Comparison of ENCODE assay signal across 7 mouse cellular contexts in genomic region chr4:149549221-149549925, GRCm38 (mm10). TPM values are rescaled to one million over a fixed set of nuclear protein-coding genes. Genes with fewer than 3 reads are reported as not detected.
DNase-seq lines count a peak whose midpoint lies in the region; ATAC-seq and TF ChIP-seq lines count a peak whose summit lies in the region.

No protein-coding gene starts in this region.

- no peaks in the 10 kb centered on the region for H3K9me3 ChIP-seq in intestine, embryonic 15.5 days

- DNase-seq in adrenal gland, adult 18-20 months (ENCODE audit: low spot score in 2 of 2) = peak; percentile 60 to 76
- peak; percentile 70 for DNase-seq in gastrocnemius, postnatal 14 days
- peak; percentile 76 to 87 for DNase-seq in left cerebral cortex, postnatal 10 days (ENCODE audit: extremely low spot score in 1 of 2, low spot score in 2 of 2)
- DNase-seq in mesoderm, embryonic 11.5 days (ENCODE audit: low read depth, low spot score) = peak; percentile 87
- peak; percentile 78 to 87 for DNase-seq in right cerebral cortex, postnatal 36 days (ENCODE audit: low spot score in 2 of 2)

- no peak overlapping the region for H3K4me2 ChIP-seq in intestine, embryonic 15.5 days (replicated peaks)

- TF ChIP-seq POLR2A in cortical plate, adult 2 months (IDR thresholded peaks at IDR 0.05; ENCODE audit: extremely low read depth, insufficient read depth, low read length) = no peak

- intact Hi-C loops in gastrocnemius, postnatal 14 days (cut with DNase I; ENCODE audit: low total_unique reads) = loop anchor here (2.0 to 10.0 kb wide), 2 partner anchors 59 to 175 kb away; no protein-coding TSS in a partner anchor
- intact Hi-C loops in left cerebral cortex, postnatal 10 days (cut with DNase I) = loop anchor here (5.0 to 10.0 kb wide), 3 partner anchors 58 to 405 kb away; partner anchors contain the start of gene Pik3cd

- no peak overlapping the region for H3K27ac ChIP-seq in cortical plate, adult 2 months (ENCODE audit: insufficient read depth, low read length)
- no peak overlapping the region for H3K27ac ChIP-seq in intestine, embryonic 15.5 days

- no peak overlapping the region for H3K9ac ChIP-seq in intestine, embryonic 15.5 days

- ATAC-seq in intestine, embryonic 15.5 days = peak; percentile 83

- WGBS in intestine, embryonic 15.5 days = 61% methylated on average over 9 of the region's 9 CpGs

- no peak overlapping the region for H3K4me3 ChIP-seq in cortical plate, adult 2 months (ENCODE audit: insufficient read depth, low read length)
- H3K4me3 ChIP-seq in intestine, embryonic 15.5 days (replicated peaks) = no peak overlapping the region

- H3K27me3 ChIP-seq in intestine, embryonic 15.5 days (replicated peaks) = no peaks in the 10 kb centered on the region

- peak; percentile 97 for TF ChIP-seq CTCF in cortical plate, adult 2 months (IDR thresholded peaks at IDR 0.05; ENCODE audit: extremely low read depth, insufficient read depth, low read length)

- H3K36me3 ChIP-seq in intestine, embryonic 15.5 days = 0 out of 2 replicates have a peak, but pooled peaks cover 12% of the 10 kb centered on the region

- H3K4me1 ChIP-seq in cortical plate, adult 2 months (ENCODE audit: control insufficient read depth, insufficient read depth, low read length) = peaks cover 5% of the 10 kb centered on the region
- H3K4me1 ChIP-seq in intestine, embryonic 15.5 days (replicated peaks) = no peaks in the 10 kb centered on the region

RNA-seq across cellular contexts. Expression of gene Ctnnbip1, which starts 31.3 kb away (rescaled TPM):
- 10 to 100 TPM; 16.2 to 25.1 TPM for total RNA-seq in adrenal gland, adult 18-20 months (2021)
- 35.8 and 38.0 TPM in 2 replicates for polyA plus RNA-seq in cortical plate, adult 2 months (2012; rRNA removed)
- total RNA-seq in gastrocnemius, postnatal 14 days (2021) = 10 to 100 TPM; 40.4 to 41.3 TPM
- polyA plus RNA-seq in intestine, embryonic 15.5 days (2015; fragmentation: Nextera tagmentation; extraction: Ambion mirVana) = 41.7 and 43.8 TPM in 2 replicates
- total RNA-seq in left cerebral cortex, postnatal 10 days (2021) = 10 to 100 TPM; 65.3 to 73.2 TPM

RNA-seq across cellular contexts. Expression of gene Clstn1, which starts 36.9 kb away (rescaled TPM):
- 100 to 1,000 TPM; 104 to 106 TPM for total RNA-seq in adrenal gland, adult 18-20 months (2021)
- 406 and 407 TPM in 2 replicates for polyA plus RNA-seq in cortical plate, adult 2 months (2012; rRNA removed)
- 10 to 100 TPM; 42.0 to 56.1 TPM for total RNA-seq in gastrocnemius, postnatal 14 days (2021)
- polyA plus RNA-seq in intestine, embryonic 15.5 days (2015; fragmentation: Nextera tagmentation; extraction: Ambion mirVana) = 40.9 and 42.4 TPM in 2 replicates
- 100 to 1,000 TPM; 909 to 940 TPM for total RNA-seq in left cerebral cortex, postnatal 10 days (2021)

Comparison
In these comparisons a context has a peak if more than half of its experiments do, and no peak if none do; other contexts are left out.
1. RNA of gene Clstn1, which starts 36.9 kb away (total RNA-seq): 909 to 940 TPM in left cerebral cortex, postnatal 10 days; 104 to 106 TPM in adrenal gland, adult 18-20 months and 42.0 to 56.1 TPM in gastrocnemius, postnatal 14 days; every median in the first group is over 4 times any median in the second.
2. Peak in every context shown above with its lines, with median percentiles within 50 percentile points of each other: DNase-seq.